Mouse (Mus musculus) bone marrow, adult 2 months (tissue): ENCODE measurements around the gene Olfr99.

Experiments used
- CTCF ChIP-seq: fragments of 200-500 bp; IDR thresholded peaks from 2 replicates; pipeline ENCODE4 v1.5.1; 2011; ENCODE audit warnings: low read length, control low read depth; ENCODE audit not compliant: control insufficient read depth, insufficient read depth
- POLR2A ChIP-seq: fragments of 200-500 bp; IDR thresholded peaks from 2 replicates; pipeline ENCODE4 v1.6.1; 2011; ENCODE audit warnings: low read depth, mild to moderate bottlenecking, control low read depth, low read length, borderline replicate concordance; ENCODE audit not compliant: control insufficient read depth

- TF ChIP-seq CTCF, result no peak
- TF ChIP-seq POLR2A, result no peak
Observed at GRCm38 (mm10) chr17:37316954-37317353, 33.7 kb upstream of the Olfr99 start, which contains the start of gene Olfr102.
